Mouse (Mus musculus): Measurements from ENCODE around the gene Erc1. TPM values are rescaled to one million over a fixed set of nuclear protein-coding genes. Genes with fewer than 3 reads are reported as not detected.

Gene Erc1
- total RNA-seq (2014; fragmentation: Nextera tagmentation) (12.8 and 13.5 TPM in 2 replicates), total RNA-seq (2017) (13.5 and 22.3 TPM in 2 replicates)

DNA sequence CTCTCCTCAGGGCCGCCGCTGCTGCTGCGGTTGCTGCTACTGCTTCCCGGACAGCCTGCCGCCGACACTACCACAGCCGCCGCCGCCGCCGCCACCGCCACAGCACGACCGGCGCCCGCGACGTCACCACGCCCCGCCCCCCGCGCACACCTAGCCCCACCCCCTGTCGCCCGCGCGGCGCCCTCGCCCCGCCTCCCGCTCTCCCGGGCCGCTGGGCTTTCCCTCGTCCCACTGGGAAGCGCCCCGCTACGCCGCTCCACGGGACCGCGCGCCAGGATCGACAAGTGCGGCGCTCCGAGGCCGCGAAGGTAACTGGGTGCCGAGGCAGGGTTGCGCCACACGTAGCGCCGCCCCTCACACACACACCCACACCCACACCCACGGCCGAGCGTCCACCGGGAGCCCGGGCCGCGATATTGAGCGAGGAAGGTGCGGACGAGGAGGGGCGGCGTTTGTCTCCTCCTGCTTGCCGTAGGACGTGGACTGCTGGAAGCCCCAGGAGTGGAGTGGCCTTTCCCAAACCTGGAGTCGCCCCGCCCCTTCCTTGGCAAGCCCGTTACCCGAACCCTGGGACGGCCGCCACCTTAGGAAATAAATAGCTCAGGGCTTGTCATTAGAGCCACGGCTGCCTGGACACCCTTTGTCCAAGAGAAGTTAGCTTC, at the start of gene Erc1:
Erc1 (minus strand) TSS at position 134 of the 662 bp plus-strand sequence.
- peak; percentile 92 for ATAC-seq (replicated peaks; ENCODE audit: low FRiP score, low TSS enrichment, poor library complexity, severe bottlenecking)

GRCm38 (mm10) chr6:119892711-119893110, 44.7 kb upstream of the Erc1 start:
- ATAC-seq (replicated peaks; ENCODE audit: low FRiP score, low TSS enrichment, poor library complexity, severe bottlenecking) = peak; percentile 63

DNA sequence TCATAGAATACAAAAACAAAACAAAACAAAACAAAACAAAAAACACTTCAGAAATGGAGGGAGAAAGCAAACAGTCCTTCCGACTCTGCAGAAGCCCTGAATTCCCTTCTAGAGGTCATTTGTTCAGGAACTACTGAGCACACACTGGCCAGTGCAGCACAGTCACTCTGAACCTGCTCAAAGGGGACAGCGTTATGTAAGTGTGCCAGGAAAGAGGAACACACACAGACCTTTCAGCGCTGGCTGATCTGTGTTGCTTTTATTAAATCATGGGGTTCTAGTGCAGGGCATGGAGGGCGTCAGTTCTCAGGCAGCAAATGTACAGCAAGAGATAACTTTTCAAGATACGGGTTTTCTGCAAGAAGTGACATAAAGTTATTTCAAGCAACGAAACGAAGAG, 35.2 kb upstream of the Erc1 start:
- 0 out of 2 replicates have a peak, but pooled peaks have one; percentile 41 for ATAC-seq (replicated peaks; ENCODE audit: low FRiP score, low TSS enrichment, poor library complexity, severe bottlenecking)

GRCm38 (mm10) chr6:119864341-119865034, 16.5 kb upstream of the Erc1 start:
- ATAC-seq (replicated peaks; ENCODE audit: low FRiP score, low TSS enrichment, poor library complexity, severe bottlenecking) = no peak

- ATAC-seq (replicated peaks; ENCODE audit: low FRiP score, low TSS enrichment, poor library complexity, severe bottlenecking) = no peak
Measured at GRCm38 (mm10) chr6:119861519-119861918, 13.6 kb upstream of the Erc1 start.

DNA sequence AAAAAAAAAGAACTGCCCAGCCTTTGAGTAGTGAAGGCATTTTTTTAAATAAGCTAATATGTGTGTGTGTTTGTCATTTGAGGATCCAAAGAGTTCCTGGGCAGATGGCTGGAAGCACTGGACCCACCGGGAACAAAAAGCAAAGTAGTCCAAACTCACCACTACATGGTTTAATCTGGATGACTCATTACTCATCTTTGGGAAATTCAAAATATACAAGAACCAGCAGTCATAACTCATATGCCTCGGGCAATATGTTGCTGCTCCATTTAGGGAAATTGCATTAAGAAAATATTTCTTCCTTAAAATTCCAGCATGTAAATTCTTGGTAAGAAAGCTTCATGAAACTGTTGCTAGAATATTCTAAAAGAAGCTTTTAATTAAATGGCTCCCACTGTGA, 12.3 kb upstream of the Erc1 start:
- ATAC-seq (replicated peaks; ENCODE audit: low FRiP score, low TSS enrichment, poor library complexity, severe bottlenecking) = no peak

GRCm38 (mm10) chr6:119855471-119855870, 7.5 kb upstream of the Erc1 start:
- ATAC-seq (replicated peaks; ENCODE audit: low FRiP score, low TSS enrichment, poor library complexity, severe bottlenecking) = no peak

GRCm38 (mm10) chr6:119854156-119854555, 6.2 kb upstream of the Erc1 start:
- ATAC-seq (replicated peaks; ENCODE audit: low FRiP score, low TSS enrichment, poor library complexity, severe bottlenecking) = no peak

DNA sequence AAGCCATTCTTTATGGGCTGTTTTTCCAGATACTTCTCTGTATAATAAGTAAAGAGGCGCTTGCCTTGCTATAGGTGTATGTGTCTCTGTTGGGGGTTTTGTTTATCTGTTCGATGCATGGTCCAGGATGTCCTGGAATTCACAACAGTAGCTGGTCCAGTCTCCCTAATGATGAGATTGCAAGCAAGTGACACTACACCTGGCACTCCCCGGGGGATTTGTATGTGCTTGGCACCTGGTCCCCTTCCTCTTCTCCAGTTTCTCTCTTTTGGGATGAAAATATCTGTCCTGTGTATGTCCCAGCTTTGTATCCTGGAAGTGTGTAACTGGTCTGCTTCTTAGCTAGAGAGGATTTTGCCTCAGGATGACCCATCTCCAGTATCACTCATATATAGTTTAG, 1.9 kb upstream of the Erc1 start:
- ATAC-seq (replicated peaks; ENCODE audit: low FRiP score, low TSS enrichment, poor library complexity, severe bottlenecking) = no peak

- ATAC-seq (replicated peaks; ENCODE audit: low FRiP score, low TSS enrichment, poor library complexity, severe bottlenecking) = no peak
Measured at GRCm38 (mm10) chr6:119849348-119849709, 1.4 kb upstream of the Erc1 start.

- peak; percentile 20 for ATAC-seq (replicated peaks; ENCODE audit: low FRiP score, low TSS enrichment, poor library complexity, severe bottlenecking)
Measured at GRCm38 (mm10) chr6:119848696-119849347, 855 bp upstream of the Erc1 start.

DNA sequence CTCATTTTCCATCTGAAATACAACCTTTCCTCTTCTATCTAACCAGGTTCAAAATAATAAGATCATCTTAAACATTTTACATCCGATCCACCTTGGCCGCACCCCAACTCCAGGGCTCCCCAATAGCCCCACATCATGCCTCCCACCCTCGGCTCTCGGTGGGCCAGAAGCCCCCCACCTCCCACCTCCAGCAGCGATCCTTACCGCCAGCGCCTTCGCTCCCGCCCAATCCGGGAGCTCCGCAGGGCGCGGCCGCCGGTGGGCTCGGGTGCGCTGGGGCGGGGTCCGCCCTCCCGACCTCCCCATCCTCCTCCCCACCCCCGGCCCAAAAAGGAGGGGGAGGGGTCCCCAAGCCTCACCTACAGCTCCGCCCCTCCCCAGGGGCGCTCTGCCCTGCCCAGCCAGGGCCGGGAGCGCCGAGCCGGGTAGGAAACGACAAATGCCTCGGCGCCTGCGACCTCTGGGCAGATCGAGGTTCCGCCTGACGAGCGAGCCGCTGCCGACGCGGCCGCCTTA, 391 bp downstream of the Erc1 start:
- peak; percentile 10; the same call in 1 of the 2 replicates for ATAC-seq (replicated peaks; ENCODE audit: low FRiP score, low TSS enrichment, poor library complexity, severe bottlenecking)

DNA sequence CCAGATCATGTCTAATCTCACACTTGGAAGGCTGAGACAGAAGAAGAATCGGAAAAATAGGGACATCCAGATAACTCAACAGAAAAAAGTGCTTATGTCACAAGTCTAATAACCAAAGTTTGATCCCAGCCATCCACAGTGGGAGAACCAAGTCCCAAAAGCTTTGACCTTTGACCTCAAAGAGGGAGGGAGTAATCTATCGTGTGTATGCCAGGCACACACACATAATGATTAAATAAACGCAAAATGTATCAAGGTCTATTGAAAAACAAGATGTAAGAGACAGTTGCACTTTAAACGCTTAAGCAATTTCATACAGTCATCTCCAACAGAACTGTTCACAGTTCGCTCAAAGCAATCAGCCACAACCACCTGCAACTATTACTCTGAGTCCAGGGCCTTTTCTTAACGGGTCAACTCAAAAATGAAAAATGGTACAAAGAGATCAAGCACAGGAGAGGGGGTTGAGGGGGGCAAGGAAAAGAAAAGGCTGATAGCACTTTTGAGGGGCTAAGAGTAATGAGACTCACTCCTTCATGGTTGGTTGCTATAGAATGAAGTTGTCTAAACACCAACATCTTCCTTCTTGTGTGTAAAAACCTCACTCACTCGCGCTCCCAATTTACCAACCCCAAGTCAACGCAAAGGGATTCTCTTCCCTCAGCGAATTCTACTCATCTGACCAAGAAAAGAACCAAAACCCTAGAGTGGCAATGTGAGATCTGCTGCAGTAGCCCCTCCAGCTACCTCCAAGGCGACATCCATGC, 1.0 kb downstream of the Erc1 start:
- no peak for ATAC-seq (replicated peaks; ENCODE audit: low FRiP score, low TSS enrichment, poor library complexity, severe bottlenecking)

DNA sequence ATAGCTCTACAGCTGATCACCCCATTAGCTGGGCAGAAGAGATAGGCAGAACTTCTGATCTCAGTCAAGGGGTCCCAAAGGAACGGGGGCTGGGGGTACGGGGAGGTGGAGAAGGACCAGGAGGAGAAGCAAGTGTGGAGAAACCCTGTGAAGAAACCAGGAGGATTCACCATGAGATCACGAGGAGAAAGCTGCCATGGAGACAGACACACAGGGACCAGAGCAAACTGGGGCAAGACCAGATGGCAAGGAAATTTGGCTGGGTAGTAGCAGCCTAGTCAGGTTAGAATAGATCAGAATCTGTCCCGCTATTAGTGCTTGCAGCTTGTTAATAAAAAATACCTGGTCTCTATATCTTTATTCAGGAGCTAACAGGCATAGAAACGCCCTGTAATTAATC, 18.0 kb downstream of the Erc1 start:
- no peak for ATAC-seq (replicated peaks; ENCODE audit: low FRiP score, low TSS enrichment, poor library complexity, severe bottlenecking)

GRCm38 (mm10) chr6:119828165-119828564, 19.8 kb downstream of the Erc1 start:
- no peak for ATAC-seq (replicated peaks; ENCODE audit: low FRiP score, low TSS enrichment, poor library complexity, severe bottlenecking)

GRCm38 (mm10) chr6:119826701-119827100, 21.3 kb downstream of the Erc1 start:
- no peak for ATAC-seq (replicated peaks; ENCODE audit: low FRiP score, low TSS enrichment, poor library complexity, severe bottlenecking)

GRCm38 (mm10) chr6:119822216-119822615, 25.8 kb downstream of the Erc1 start:
- no peak for ATAC-seq (replicated peaks; ENCODE audit: low FRiP score, low TSS enrichment, poor library complexity, severe bottlenecking)

DNA sequence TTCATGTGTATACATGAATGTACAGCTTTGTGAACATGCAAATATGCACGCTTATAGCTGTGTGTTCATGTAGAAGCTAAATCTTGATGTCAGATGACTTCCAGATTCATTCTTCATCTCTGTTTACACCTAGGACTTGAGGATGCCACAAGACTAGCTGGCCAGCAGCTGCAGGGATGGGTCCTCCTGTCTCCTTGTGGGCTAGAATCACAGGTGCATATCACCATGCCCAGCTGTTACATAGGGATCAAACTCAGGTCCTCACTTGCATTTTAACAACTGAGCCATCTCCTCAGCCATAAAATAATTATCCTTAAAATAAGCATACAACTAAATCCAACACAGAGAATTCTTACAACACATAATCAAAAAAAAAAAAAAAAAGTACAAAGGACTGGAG, 26.8 kb downstream of the Erc1 start:
- ATAC-seq (replicated peaks; ENCODE audit: low FRiP score, low TSS enrichment, poor library complexity, severe bottlenecking) = no peak

DNA sequence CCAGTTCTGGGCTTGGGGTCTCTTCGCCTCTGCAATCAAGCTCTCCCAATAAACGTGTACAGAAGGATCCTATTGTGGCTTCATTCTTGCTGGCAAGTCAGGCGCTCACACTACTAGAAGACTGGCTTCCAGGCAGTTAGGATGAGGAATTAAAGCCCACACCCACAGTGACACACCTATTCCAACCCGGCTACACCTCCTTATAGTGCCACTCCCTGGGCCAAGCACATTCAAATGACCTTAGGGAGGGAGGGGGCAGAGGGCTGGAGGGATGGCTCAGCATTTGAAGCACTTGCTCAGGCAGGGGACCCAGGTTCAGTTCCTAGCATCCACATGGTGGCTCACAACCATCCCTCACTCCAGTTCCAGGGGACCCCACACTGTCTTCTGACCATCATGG, 29.4 kb downstream of the Erc1 start:
- no peak for ATAC-seq (replicated peaks; ENCODE audit: low FRiP score, low TSS enrichment, poor library complexity, severe bottlenecking)

DNA sequence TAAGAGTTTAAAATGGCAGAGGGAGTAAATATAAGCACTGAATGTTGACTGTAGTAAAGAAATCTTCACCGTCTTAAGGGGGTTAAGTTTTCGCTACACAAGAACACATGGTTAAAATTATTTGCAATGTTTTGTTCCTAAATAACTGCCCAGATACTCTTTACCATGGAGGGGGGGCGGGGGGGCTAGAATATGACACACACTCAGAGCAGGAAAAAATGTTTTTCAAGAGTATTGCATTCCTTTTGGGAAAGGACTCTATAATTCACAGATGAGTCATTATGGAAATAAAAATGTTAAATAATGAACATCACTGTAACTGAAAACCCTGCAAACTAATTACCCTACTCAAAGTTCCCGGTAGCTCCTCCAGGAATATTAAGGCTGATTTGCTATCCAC, 32.5 kb downstream of the Erc1 start:
- no peak for ATAC-seq (replicated peaks; ENCODE audit: low FRiP score, low TSS enrichment, poor library complexity, severe bottlenecking)

Measured in megakaryocyte-erythroid progenitor cell, adult 5-6 weeks (primary cell).